Mouse (Mus musculus): ENCODE measurements around the gene Pde6b.

The Pde6b gene

DNA sequence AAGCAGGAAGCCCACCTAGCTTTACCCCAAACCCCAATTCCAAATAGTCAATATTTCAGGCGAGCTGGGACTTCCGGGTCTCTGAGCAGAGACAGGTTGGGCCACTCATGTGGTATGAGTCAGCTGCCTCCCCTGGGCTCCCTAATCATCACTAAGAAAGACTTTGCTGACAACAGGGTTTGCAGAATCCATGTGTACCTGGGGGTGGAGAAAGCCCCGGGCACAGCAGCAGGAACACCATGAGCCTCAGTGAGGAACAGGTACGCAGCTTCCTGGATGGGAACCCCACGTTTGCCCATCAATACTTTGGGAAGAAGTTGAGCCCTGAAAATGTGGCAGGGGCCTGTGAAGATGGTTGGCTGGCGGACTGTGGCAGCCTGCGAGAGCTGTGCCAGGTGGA lies at the start of gene Pde6b:
Pde6b (plus strand) TSS at position 191 of the 400 bp plus-strand sequence.
- DNase-seq (ENCODE audit: low spot score): no peak

DNA sequence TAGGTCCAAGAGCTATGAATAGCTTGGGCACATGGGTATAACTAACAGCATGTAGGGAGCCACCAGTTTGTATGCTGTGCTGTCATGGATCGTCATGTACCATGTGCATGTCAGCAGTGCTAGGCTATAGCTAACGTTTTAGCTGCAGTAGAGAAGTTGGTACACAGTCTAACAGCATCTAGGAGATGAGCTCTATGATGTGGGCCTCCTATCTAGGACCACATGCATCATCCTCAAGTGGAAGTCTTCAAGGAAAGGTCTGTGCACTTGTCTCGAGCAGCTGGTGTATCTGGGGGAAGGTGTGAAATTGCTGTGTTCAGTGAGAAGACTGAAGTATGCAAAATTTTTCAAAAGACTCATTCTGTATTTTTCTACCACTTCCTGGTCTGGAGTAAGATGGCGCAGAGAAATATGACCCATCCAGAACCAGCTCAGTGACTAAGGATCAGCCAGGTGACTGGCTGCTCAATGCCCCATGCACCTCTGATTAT lies 44.5 kb upstream of the Pde6b start:
- DNase-seq (ENCODE audit: low spot score): no peak

DNA sequence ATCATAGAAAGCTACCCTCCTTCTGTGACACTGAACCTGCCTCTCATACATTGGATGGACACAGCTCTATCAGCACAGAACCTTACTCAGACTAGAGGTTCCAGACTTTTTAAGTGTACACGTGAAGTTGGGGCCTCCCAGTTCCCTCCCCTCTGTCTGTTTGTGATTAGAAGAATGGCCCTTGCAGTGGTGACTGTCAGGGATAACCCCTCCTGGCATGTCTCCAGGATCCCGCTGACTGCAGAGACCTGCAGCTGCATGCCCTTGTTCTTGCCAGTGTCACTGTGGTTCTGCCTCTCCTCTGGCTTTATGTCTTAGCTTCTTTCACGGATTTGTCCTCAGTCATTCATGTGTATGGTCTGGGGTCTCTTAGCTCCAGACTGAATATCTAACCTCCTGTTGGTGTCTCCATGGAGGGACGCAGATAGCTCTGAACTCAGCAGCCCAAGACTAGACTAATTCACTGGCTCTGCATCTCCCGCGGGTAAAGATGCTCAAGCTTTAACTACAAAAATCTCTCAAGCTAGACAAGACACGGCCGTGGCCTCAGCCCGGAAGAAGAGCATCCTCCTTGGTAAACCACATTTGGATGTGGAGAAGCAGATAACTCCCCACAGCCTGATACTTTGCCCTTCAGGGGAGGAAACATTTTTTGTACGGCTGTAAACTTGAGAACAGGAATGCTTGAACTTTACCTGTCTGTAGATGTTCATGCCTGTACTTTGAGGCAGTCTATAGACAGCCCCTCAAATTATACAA lies 42.7 kb upstream of the Pde6b start:
- DNase-seq (ENCODE audit: low spot score): no peak

DNA sequence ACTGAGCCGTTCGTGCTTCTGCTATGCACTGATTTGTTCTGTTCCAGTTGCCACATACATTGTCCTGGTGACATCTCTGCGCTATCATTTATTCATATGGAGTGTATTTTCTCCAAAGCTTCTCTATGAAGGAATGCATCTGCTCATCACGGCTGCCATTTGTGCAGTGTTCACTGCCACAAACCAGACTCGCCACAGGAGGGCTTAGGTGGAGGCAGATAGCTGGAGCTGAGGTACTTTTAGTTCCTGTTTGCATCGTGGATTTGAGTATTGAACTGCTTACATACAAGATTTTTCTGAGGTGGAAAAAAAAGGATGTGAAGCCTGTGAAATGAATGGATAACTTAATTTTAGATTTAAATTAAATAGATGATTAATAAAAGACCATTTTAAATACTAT lies 40.3 kb upstream of the Pde6b start:
- DNase-seq (ENCODE audit: low spot score): no peak

DNA sequence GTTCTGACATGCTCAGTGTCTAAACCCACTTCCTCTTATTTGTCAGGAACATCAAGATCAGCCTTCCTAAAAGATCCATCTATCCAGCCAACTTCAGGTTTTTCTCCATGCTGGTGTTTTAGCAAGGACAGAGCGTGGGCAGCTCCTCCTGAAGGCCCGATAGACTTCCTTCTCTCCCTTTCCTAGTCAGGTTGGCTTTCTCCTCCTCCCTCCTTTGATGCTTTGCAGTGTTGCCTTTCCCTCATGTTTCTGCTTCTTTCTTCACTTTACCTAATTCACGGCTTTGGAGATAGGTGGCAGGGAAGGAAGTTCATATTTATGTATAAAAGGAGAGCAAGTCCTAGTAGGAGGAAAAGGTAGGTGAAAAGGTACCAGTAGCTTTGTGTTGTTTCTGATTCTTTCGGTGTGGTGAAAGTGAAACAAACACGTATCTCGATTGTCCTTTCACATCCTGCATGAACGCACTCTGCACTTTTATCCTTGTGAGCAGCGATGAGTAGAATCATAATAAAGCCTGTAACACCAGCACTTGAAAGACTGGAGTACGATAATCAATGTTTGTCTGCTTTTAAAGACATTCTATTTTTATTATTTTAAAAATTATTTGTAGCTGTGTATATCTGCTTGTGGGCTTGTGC lies 38.6 kb upstream of the Pde6b start:
- DNase-seq (ENCODE audit: low spot score): no peak

DNA sequence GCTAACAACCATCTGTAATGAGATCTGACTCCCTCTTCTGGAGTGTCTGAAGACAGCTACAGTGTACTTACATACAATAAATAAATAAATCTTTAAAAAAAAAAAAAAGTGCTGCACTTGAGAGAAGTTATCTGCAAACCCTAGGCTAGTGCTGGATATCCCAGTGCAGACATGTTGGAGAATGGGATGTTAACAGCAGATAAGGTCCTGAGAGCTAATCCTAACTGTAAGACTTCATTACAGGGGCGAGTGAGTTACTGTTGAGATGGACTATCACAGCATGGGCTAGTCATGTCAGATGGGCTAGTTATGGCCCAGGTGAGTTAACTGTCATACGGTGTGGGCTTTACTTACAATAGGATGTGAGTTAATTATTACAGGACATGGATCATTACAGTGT lies 34.1 kb upstream of the Pde6b start:
- DNase-seq (ENCODE audit: low spot score): no peak

DNA sequence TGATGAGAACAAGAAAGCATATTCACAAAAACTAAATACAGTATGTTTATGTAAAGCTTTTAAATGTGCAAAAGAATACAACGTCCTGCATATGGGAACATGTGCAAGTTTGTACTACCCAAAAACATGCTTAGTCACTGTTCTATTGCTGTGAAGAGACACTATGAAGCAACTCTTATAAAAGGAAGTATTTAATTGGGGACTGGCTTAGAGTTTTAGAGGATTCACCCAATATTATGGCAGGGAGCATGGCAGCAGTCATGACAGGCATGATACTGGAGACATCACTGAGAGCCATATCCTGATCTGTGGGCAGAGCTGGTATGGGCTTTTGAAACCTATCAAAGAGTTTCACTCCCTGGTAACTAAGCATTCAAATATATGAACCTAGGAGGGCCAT lies 30.3 kb upstream of the Pde6b start:
- DNase-seq (ENCODE audit: low spot score): no peak

DNA sequence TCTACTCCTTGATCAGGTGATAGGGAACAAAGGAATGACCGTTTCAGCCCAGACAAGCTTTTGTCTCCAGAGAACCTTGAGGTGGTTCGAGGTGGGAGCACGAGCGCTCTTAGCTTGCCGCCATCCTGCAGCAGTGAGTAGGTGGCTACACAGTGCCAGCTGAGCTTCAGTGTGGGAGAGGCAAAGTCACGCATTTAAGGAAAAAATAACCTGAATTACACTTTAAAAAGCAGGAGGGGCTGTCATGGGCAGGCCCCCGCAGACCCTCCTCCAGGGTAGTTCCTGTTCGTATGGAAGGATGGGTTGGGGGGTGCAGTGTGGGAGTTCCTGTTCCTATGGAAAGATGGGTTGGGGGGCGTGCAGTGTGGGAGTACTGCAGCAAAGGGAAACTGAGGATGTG lies 28.7 kb upstream of the Pde6b start:
- DNase-seq (ENCODE audit: low spot score): no peak

DNA sequence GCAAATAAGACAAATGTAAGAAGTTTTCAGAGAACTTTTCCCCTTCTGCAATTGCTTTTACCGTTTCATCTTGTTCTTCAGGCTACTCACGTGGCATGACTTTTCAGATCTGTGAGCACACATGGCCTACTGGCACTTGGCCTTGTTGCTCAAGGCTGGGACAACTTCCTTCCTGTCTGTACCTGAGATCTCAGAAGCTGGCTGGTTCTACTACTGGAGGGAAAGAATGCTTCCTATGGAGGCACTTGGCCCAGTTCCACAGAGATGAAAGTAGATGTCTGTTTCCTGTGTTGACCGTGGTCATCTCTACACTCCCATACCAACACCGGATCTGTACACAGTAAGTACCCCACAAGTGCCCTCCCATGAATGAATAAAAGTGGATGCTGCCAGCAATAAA lies 28.0 kb upstream of the Pde6b start:
- no peak for DNase-seq (ENCODE audit: low spot score)

DNA sequence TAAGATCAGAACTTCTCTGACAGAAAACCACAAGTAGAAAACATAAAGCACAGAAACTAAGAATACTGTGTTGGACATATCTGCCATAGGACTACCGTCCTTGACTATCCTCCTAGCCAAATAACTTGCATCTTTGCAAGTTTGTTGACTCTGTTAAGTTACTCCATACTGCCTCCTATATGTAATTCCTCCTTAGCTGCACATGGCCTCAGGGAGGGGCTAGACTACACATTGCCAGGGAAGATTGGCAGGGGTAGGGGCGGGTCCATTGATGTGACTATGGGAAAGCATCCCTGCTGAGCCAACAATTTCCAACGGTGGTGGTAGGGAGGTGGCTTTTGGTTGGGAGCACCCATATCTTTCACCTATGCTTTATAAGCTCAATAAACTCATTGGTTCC lies 25.9 kb upstream of the Pde6b start:
- no peak for DNase-seq (ENCODE audit: low spot score)

DNA sequence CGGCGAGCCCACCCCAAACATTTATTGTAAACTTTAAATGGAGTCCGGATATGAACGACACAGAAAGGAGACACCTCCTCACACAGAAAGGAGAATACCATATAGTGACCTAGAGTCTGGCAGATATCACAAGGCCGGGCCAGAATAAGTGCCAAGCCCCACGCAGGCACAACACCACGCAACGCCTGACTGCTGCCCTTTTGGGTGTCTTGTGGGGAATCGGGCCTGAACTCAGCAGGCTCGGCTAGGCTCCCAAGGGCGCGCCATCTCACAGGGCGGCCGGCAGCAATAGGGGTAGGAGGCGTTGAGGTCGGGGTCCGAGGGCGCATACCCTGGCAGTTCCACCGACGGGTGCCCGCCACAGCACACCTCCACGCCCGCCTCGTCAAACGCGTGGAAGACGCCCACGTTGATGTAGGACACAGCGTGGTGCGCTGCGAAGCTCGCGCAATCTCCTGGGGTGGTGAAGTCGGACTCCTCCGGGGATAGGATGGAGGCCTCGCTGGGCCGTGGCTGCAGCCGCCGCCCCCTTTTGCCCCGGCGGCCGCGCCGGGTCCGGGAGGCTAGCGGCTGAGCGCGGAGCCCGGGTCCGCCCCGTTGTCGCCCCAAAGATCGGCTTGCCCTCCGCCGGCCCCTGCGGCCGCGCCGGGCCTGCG lies 21.7 kb upstream of the Pde6b start:
- DNase-seq (ENCODE audit: low spot score): no peak

DNA sequence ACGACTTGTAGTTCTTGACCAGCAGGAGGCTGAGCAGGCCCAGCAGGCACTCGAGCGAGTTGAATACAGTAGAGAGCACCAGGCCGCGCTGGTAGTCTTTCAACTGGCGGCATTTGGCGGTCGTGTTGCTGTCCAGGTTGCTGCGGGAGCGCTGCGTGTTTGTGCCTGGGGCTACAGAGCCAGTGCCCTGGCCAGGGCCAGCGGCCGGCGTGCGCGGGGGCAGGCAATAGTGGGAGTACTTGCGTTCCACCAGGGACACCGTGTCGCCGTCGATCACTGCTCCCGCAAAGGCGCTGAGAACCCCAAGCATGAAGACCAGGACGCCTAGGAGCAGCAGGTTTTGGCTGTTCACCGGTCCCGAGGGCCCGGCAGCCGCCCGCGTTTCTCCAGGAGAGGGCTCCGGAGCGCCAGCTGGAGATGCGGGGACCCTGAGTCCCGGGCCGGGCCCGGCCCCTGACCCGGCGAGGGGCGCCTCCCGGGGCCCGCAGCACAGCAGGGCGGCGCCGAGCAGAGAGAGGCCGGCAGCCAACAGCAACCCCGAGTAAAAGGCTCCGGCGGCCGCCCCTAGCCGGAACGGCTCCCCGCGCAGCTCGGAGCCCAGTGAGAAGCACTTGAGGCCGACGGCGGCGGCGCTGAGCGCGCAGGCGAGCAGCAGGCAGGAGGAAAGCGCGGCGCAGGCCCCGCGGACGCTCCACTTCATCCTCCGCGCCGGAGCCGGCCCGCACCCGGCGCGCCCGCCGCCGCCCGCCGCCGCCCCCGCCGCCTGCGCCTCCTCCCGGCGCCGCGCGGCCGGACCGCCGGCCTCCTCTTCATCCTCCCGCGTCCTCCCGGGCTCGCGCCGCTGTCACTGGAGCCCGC lies 21.0 kb upstream of the Pde6b start:
- no peak for DNase-seq (ENCODE audit: low spot score)

DNA sequence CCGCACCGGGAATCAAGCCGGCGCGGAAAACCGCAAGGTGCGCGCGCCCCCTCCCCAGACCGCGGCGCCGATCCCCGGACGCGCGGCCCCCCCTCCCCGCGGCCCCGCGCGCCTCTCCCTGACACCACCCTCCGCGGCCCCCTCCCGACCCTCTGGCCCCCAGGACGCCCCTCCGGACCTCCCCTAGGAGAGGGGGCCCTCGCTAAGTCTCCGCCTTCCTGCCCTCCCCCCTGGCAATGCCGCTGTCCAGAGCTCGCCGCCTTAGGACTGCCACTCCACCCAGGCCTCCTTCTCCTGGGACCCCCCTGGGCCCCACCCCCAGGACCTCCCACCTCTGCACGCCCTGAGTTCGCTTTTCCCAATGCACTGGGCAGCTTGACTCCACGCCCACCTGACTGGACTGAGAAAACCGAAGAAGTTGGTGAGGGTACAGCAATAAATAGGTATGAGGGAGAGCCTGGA lies 20.3 kb upstream of the Pde6b start, which contains the start of gene Gm42517:
Gm42517 (minus strand) TSS at position 52 of the 462 bp plus-strand sequence.
- DNase-seq (ENCODE audit: low spot score): no peak

DNA sequence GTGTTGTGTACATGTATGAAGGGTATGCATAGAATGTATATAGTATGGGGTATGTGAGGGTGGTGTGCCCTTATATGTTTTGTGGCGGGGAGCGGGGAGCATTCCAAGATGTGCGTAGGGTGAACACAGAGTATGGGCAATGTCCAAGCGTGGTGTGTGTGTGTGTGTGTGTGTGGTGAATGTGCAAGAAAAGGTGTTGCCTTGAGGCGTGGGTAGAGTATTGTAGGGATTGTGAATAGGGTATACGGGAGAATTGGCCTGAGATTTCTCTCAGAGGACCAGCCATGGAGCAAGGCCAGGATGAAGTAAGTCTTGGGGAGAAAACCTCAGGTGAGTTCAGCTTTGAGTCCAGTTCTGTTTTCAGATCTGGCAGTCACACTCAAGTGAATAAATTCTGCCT lies 19.7 kb upstream of the Pde6b start:
- DNase-seq (ENCODE audit: low spot score): no peak

DNA sequence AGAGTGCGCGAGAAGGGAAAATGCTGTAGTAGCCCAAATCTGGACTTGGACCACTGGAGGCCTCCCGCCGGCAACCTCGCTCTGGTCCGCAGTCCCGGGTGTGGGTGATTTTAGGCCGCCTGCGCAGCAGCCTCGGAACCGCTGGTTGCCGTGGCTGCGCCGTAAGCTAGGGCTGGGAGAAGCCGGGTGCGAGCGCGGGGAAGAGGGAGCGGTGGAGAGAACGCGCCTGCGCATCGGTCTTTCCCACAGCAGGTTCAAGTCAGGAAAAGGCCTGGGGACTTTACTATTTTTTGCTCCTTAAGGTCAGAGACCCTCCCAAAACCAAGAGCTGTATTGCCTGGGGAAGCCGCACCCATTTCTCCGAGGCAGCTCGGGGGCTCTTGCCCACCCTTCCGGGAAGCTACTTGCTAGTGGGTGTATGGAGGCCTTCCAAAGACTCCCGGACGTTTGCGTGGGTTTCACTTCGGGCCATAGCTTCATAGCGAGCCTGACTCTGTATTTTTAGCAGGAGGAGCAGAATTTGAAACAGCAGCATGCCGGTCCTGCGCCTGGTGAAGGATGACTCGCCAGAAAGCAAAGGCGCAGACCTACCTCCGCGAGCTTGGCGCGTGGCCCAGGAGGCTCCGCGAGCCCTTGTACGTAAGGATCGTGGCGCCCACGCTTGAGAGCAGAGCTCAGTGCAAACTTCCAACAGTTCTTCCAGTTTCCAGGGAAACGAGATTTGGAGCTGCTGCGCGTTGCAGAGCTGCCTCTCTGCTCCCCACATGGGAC lies 19.2 kb upstream of the Pde6b start:
- DNase-seq (ENCODE audit: low spot score): no peak

DNA sequence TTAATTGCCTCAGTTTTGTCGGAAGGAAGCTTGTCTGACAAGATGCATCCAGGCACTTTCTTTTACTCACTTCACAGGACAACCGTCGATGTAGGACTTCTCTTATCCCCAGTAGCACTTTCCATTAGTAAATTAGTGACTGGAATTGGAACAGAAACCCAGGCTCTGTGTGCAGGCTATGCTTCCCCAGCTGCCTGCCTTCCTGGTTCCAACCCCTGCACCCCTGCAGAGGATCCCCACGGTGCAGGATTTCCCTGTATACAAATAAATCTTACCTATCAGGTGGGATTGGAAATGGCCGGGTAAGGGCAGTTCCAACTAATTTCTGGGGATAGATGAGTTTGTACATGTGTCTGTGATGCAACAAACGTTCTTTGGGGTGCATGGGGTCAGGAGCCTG lies 18.2 kb upstream of the Pde6b start:
- no peak for DNase-seq (ENCODE audit: low spot score)

DNA sequence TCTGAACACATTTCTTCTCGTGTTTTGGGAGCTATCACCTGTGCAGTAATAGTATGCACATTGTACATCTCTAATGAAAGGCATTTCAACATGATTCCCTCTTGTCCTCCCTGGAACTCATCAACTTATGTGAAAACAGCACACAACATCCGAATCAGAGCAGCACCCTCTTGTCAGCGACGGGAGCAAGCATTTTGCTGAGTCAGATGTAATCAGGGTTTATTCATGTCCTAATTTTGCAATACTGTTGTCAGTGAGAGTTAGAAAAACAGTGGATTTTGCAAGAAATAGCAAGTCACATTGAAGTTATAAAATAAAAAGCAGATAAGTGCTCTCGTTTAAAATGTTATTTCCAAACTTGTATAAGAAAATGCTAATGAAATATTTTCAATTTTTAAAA lies 14.1 kb upstream of the Pde6b start:
- DNase-seq (ENCODE audit: low spot score): no peak

DNA sequence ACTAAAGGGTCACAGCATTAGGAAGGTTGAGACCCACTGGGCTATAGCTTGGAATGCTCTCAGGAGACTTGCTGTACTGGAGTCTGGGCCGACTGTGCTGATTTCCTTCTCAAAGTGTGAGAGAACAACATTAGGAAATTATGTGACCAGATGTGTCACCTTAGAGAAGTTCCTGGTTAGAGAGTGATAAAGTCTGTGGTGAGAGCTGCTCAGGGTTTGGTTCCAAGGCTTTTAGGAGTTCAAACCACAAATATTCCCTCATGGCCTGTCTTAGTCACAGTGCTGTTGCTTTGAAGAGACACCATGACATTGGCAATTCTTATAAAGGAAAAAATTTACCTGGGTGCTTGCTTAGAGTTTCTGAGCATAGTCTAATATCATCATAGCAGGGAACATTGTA lies 12.1 kb upstream of the Pde6b start:
- no peak for DNase-seq (ENCODE audit: low spot score)

DNA sequence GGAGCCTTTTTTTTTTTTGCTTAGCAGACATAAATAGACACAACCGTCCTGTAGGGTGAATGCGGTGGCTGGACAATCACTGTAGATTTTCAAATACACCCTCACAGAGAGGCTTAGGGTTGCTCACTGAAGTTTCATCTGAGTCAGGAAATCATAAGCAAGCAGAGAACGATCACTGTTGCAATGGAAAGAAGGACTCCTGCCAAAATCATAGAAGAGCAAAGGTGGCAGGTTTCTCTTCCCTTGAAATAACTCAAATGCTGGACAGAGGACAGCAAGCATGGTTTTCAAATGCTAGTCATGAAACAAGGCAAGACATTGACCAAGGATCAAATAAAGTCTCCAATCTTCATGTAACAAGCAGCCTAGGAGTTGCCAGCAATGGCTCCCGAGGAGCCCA lies 9.8 kb upstream of the Pde6b start:
- no peak for DNase-seq (ENCODE audit: low spot score)

DNA sequence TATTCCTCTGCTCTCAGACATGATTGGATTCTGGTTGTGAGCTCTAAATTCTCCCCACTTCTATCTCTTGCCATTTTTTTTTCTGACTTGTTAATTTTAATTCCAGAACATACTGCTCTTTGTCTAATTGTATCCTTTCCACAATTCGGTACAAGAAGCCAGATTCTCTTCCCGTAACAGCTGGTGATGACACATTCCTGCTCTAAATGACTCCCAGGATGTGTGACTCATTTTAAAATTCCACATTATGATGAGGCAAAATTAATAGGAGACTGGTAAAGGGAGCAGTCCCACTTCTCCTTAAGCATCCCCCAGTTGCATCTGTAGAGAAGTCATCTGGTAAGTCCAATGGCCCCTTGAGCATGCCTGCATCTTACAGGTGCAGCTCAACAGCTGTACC lies 2.6 kb upstream of the Pde6b start:
- DNase-seq (ENCODE audit: low spot score): no peak

DNA sequence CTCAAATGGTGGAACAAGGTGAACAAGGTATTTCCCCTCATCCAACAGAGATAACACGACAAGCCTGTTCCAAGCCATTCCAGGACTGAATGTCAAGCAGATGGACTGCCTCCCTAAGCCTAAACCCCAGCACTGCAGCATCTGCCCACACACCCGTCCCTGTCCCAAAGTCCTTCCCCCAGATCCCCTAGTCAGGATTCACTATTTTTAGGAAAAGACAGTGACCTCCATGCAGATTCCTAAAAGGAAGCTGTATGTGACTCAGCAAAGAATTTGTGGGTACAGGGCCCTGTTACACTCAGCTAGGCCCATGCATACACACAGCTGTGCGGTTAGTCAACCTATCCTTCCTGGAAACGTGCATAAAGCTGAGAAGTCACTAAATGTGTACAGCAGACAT lies 1.7 kb upstream of the Pde6b start:
- DNase-seq (ENCODE audit: low spot score): no peak
